Mouse (Mus musculus) embryonic facial prominence, embryonic 12.5 days (tissue): ENCODE data around the gene Olfr1138. TPM values are rescaled to one million over a fixed set of nuclear protein-coding genes. Genes with fewer than 3 reads are reported as not detected.

Experiments
- ATAC-seq: fragments of 200-750 bp; cut with Nextera tagmentation; 2 replicates; pipeline ENCODE4 v1.8.0; 2017; ENCODE audit not compliant: insufficient number of reproducible peaks, insufficient read depth, low FRiP score, low TSS enrichment
- H3K27ac ChIP-seq: fragments of 300-500 bp; sonication (generic); 2 replicates; pipeline ENCODE4 v1.5.1; 2016; ENCODE audit warnings: mild to moderate bottlenecking
- H3K27me3 ChIP-seq: fragments of 300-500 bp; sonication (generic); 2 replicates; pipeline ENCODE4 v1.6.1; 2016; ENCODE audit warnings: mild to moderate bottlenecking, moderate library complexity
- H3K36me3 ChIP-seq: fragments of 300-500 bp; sonication (generic); 2 replicates; pipeline ENCODE4 v1.6.1; 2016; ENCODE audit warnings: mild to moderate bottlenecking
- H3K4me1 ChIP-seq: fragments of 300-500 bp; sonication (generic); 2 replicates; pipeline ENCODE4 v1.6.1; 2016
- H3K4me2 ChIP-seq: fragments of 300-500 bp; sonication (generic); replicated peaks from 2 replicates; pipeline ENCODE4 v1.6.1; 2016; ENCODE audit warnings: mild to moderate bottlenecking, moderate library complexity
- H3K4me3 ChIP-seq: fragments of 300-500 bp; sonication (generic); 2 replicates; pipeline ENCODE4 v1.5.1; 2016; ENCODE audit warnings: mild to moderate bottlenecking
- H3K9ac ChIP-seq: fragments of 300-500 bp; sonication (generic); 2 replicates; pipeline ENCODE4 v1.6.1; 2016; ENCODE audit warnings: mild to moderate bottlenecking, moderate library complexity
- H3K9me3 ChIP-seq: fragments of 300-500 bp; sonication (generic); 2 replicates; pipeline ENCODE4 v1.6.1; 2016; ENCODE audit warnings: mild to moderate bottlenecking, moderate library complexity
- WGBS: fragments of 180-500 bp; shearing (Covaris S2); methylation state at CpG from one replicate; pipeline ENCODE4 v1.1.7; 2016; 5-methylcytosine and 5-hydroxymethylcytosine counted together
- polyA plus RNA-seq: library from polyadenylated mRNA; unstranded; fragments of >200 nt; fragmentation: Nextera tagmentation; extraction: Ambion mirVana; gene quantifications from 2 replicates; pipeline ENCODE4 v1.2.1, GENCODE M21; 2016

Gene Olfr1138
- polyA plus RNA-seq, result not detected in 2 replicates

- Histone ChIP-seq H3K4me2 (no peak within 1 kb of the TSS), H3K27me3 (no peaks in the 10 kb centered on the region), H3K4me1 (no peaks in the 10 kb centered on the region), H3K27ac (no peak within 1 kb of the TSS), H3K36me3 (no peaks in the 10 kb centered on the region), H3K9ac (no peak within 1 kb of the TSS), H3K9me3 (no peaks in the 10 kb centered on the region), H3K4me3 (no peak within 1 kb of the TSS)
- 64% methylated on average over 1 of the region's 1 CpGs for WGBS
- no peak for ATAC-seq
Measured at GRCm38 (mm10) chr2:87739878-87740277, at the start of gene Olfr1138. TSS of gene Olfr1138 (minus strand) at chr2:87739978.

GRCm38 (mm10) chr2:87779183-87779582 is 39.4 kb upstream of the Olfr1138 start, which contains the start of gene Olfr152:
TSS of gene Olfr152 (plus strand) at chr2:87779483.
- Histone ChIP-seq H3K36me3 (no peaks in the 10 kb centered on the region), H3K9ac (no peak within 1 kb of the TSS), H3K4me3 (no peak within 1 kb of the TSS), H3K9me3 (no peaks in the 10 kb centered on the region), H3K4me1 (no peaks in the 10 kb centered on the region), H3K27me3 (no peaks in the 10 kb centered on the region), H3K27ac (no peak within 1 kb of the TSS), H3K4me2 (no peak within 1 kb of the TSS)
- no peak for ATAC-seq
- WGBS, result 79% methylated on average over 4 of the region's 4 CpGs

- WGBS, result 53% methylated on average over 1 of the region's 1 CpGs
Measured at GRCm38 (mm10) chr2:87776143-87776542, 36.4 kb upstream of the Olfr1138 start.

GRCm38 (mm10) chr2:87753891-87754290 is 14.1 kb upstream of the Olfr1138 start, which contains the start of gene Olfr1141:
TSS of gene Olfr1141 (minus strand) at chr2:87753991.
- H3K9ac ChIP-seq, result no peak within 1 kb of the TSS
- H3K27me3 ChIP-seq, result no peaks in the 10 kb centered on the region
- no peaks in the 10 kb centered on the region for H3K4me1 ChIP-seq
- H3K36me3 ChIP-seq, result no peaks in the 10 kb centered on the region
- no peak within 1 kb of the TSS for H3K4me3 ChIP-seq
- H3K4me2 ChIP-seq, result no peak within 1 kb of the TSS
- H3K27ac ChIP-seq, result no peak within 1 kb of the TSS
- no peak for ATAC-seq
- WGBS, result 84% methylated on average over 1 of the region's 1 CpGs
- no peaks in the 10 kb centered on the region for H3K9me3 ChIP-seq

More at GRCm38 (mm10) chr2:87776143-87776542, 36.4 kb upstream of the Olfr1138 start:
- Histone ChIP-seq H3K9me3 (no peaks in the 10 kb centered on the region), H3K9ac (no peak overlapping the region), H3K4me1 (no peaks in the 10 kb centered on the region), H3K4me2 (no peak overlapping the region), H3K36me3 (no peaks in the 10 kb centered on the region), H3K27ac (no peak overlapping the region), H3K4me3 (no peak overlapping the region), H3K27me3 (no peaks in the 10 kb centered on the region)
- no peak for ATAC-seq

- H3K4me1 ChIP-seq, result no peaks in the 10 kb centered on the region
- ATAC-seq, result no peak
- H3K4me3 ChIP-seq, result no peak within 1 kb of the TSS
- H3K27ac ChIP-seq, result no peak within 1 kb of the TSS
- no peak within 1 kb of the TSS for H3K4me2 ChIP-seq
- H3K27me3 ChIP-seq, result no peaks in the 10 kb centered on the region
- 78% methylated on average over 3 of the region's 3 CpGs for WGBS
- no peaks in the 10 kb centered on the region for H3K36me3 ChIP-seq
- no peak within 1 kb of the TSS for H3K9ac ChIP-seq
- no peaks in the 10 kb centered on the region for H3K9me3 ChIP-seq
Measured at GRCm38 (mm10) chr2:87743452-87743851, 3.7 kb upstream of the Olfr1138 start, which contains the start of gene Olfr1140. TSS of gene Olfr1140 (plus strand) at chr2:87743752.

- no peak within 1 kb of the TSS for H3K4me3 ChIP-seq
- H3K4me2 ChIP-seq, result no peak within 1 kb of the TSS
- no peaks in the 10 kb centered on the region for H3K27me3 ChIP-seq
- no peak within 1 kb of the TSS for H3K9ac ChIP-seq
- ATAC-seq, result no peak
- H3K9me3 ChIP-seq, result no peaks in the 10 kb centered on the region
- H3K36me3 ChIP-seq, result no peaks in the 10 kb centered on the region
- H3K4me1 ChIP-seq, result no peaks in the 10 kb centered on the region
- H3K27ac ChIP-seq, result no peak within 1 kb of the TSS
Measured at GRCm38 (mm10) chr2:87713079-87713478, 26.7 kb downstream of the Olfr1138 start, which contains the start of gene Olfr1137. TSS of gene Olfr1137 (minus strand) at chr2:87713179.

GRCm38 (mm10) chr2:87693847-87694246 is 45.9 kb downstream of the Olfr1138 start, which contains the start of gene Olfr1136:
TSS of gene Olfr1136 (minus strand) at chr2:87693947.
- ATAC-seq, result no peak
- Histone ChIP-seq H3K36me3 (no peaks in the 10 kb centered on the region), H3K27me3 (no peaks in the 10 kb centered on the region), H3K4me1 (no peaks in the 10 kb centered on the region), H3K4me3 (no peak within 1 kb of the TSS), H3K9me3 (no peaks in the 10 kb centered on the region), H3K27ac (no peak within 1 kb of the TSS), H3K9ac (no peak within 1 kb of the TSS), H3K4me2 (no peak within 1 kb of the TSS)

Other genes with a start within 250 kb of the Olfr1138 start
- gene Pramel7, start 242.9 kb downstream of the Olfr1138 start, polyA plus RNA-seq, result not detected in 2 replicates
- not detected in 2 replicates for gene Pramel6, start 233.4 kb downstream of the Olfr1138 start, polyA plus RNA-seq
- gene Olfr153, start 208.2 kb downstream of the Olfr1138 start, polyA plus RNA-seq, result not detected in 2 replicates
- not detected in 2 replicates for gene Olfr1128, start 194.4 kb downstream of the Olfr1138 start, polyA plus RNA-seq
- gene Olfr1129, start 166.1 kb downstream of the Olfr1138 start, polyA plus RNA-seq, result not detected in 2 replicates
- gene Olfr1130, start 133.8 kb downstream of the Olfr1138 start, polyA plus RNA-seq, result not detected in 2 replicates
- not detected in 2 replicates for gene Olfr1131, start 112.9 kb downstream of the Olfr1138 start, polyA plus RNA-seq
- not detected in 2 replicates for gene Olfr1132, start 102.4 kb downstream of the Olfr1138 start, polyA plus RNA-seq
- gene Olfr1133, start 92.6 kb downstream of the Olfr1138 start, polyA plus RNA-seq, result not detected in 2 replicates
- gene Olfr1134, start 81.5 kb downstream of the Olfr1138 start, polyA plus RNA-seq, result not detected in 2 replicates
- not detected in 2 replicates for gene Olfr1135, start 66.3 kb downstream of the Olfr1138 start, polyA plus RNA-seq
- gene Olfr1136, start 46.0 kb downstream of the Olfr1138 start, polyA plus RNA-seq, result not detected in 2 replicates
- gene Olfr1137, start 26.8 kb downstream of the Olfr1138 start, polyA plus RNA-seq, result not detected in 2 replicates
- not detected in 2 replicates for gene Olfr1140, start 3.8 kb upstream of the Olfr1138 start, polyA plus RNA-seq
- gene Olfr1141, start 14.0 kb upstream of the Olfr1138 start, polyA plus RNA-seq, result not detected in 2 replicates
- not detected in 2 replicates for gene Olfr152, start 39.5 kb upstream of the Olfr1138 start, polyA plus RNA-seq
- gene Olfr1143, start 60.6 kb upstream of the Olfr1138 start, polyA plus RNA-seq, result not detected in 2 replicates
- not detected in 2 replicates for gene Olfr1145, start 69.8 kb upstream of the Olfr1138 start, polyA plus RNA-seq
- not detected in 2 replicates for gene Olfr1148, start 90.6 kb upstream of the Olfr1138 start, polyA plus RNA-seq
- not detected in 2 replicates for gene Olfr1150-ps1, start 104.0 kb upstream of the Olfr1138 start, polyA plus RNA-seq
- gene Olfr1151, start 115.9 kb upstream of the Olfr1138 start, polyA plus RNA-seq, result not detected in 2 replicates
- gene Olfr1152, start 126.5 kb upstream of the Olfr1138 start, polyA plus RNA-seq, result 0.03 TPM in 1 of 2 replicates, not detected in the other
- not detected in 2 replicates for gene Olfr1153, start 155.0 kb upstream of the Olfr1138 start, polyA plus RNA-seq
- not detected in 2 replicates for gene Olfr1154, start 165.2 kb upstream of the Olfr1138 start, polyA plus RNA-seq
- not detected in 2 replicates for gene Olfr1155, start 205.2 kb upstream of the Olfr1138 start, polyA plus RNA-seq
- not detected in 2 replicates for gene Olfr1156, start 213.1 kb upstream of the Olfr1138 start, polyA plus RNA-seq
- not detected in 2 replicates for gene Olfr1157, start 228.3 kb upstream of the Olfr1138 start, polyA plus RNA-seq
- gene Olfr74, start 234.7 kb upstream of the Olfr1138 start, polyA plus RNA-seq, result not detected in 2 replicates